8 mouse cellular contexts compared by ENCODE assay signal in the genomic region with DNA sequence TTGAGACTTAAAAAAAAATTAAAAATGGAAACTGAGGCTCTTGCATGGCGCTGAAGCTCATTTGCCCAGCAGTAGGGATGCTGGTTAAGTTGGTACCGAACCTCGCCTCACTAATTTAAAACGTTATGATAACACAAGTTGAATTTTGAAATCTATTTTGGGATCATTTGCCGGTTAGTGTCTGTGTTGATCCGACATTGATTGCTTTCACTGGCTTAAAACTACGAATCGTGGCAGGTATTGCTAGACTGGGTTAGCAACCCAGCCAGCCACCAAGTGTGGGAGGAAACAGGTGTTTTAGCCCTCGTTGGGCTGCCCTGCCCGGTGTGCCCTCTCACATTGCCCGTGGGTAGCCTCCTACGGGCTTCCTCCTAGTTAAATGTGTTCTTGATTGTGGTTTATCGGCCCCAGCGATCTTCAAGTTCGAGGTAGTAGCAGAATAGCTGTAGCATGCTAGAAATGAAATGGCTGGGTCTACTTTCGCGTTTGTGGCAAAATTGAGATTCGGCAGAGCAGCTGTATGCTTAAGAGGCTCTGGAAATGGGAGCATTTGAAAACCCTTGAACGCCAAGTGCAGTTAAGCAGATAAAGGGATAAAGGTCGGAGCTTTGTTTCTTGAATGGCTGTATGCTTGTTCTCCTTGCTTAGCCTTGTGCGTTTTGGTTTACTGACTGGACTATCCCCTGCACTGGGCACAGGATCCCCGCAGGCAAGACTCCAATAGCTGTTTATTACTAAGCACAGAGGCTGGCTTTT. TPM values are rescaled to one million over a fixed set of nuclear protein-coding genes. Genes with fewer than 3 reads are reported as not detected.
DNase-seq lines count a peak whose midpoint lies in the region; ATAC-seq lines count a peak whose summit lies in the region.

No protein-coding gene starts in this region.

- peak overlapping the region; percentile 73 for H3K4me2 ChIP-seq in heart, embryonic 15.5 days
- peak overlapping the region; percentile 82 for H3K4me2 ChIP-seq in midbrain, embryonic 12.5 days (replicated peaks)
- H3K4me2 ChIP-seq in stomach, embryonic 16.5 days (ENCODE audit: low read depth, low read length), result peak overlapping the region; percentile 71

- WGBS in heart, embryonic 15.5 days, result 9% methylated on average over 22 of the region's 22 CpGs
- 6% methylated on average over 22 of the region's 22 CpGs for WGBS in midbrain, embryonic 12.5 days
- WGBS in stomach, embryonic 16.5 days, result 8% methylated on average over 22 of the region's 22 CpGs

- H3K9me3 ChIP-seq in heart, embryonic 15.5 days (replicated peaks), result no peaks in the 10 kb centered on the region
- no peaks in the 10 kb centered on the region for H3K9me3 ChIP-seq in midbrain, embryonic 12.5 days
- H3K9me3 ChIP-seq in stomach, embryonic 16.5 days (replicated peaks; ENCODE audit: control insufficient read depth, low read length), result no peaks in the 10 kb centered on the region

- peak overlapping the region; percentile 34; the same call in 1 of the 2 replicates for H3K27ac ChIP-seq in brown adipose tissue, adult 24 weeks (replicated peaks; ENCODE audit: low read depth, low read length)
- H3K27ac ChIP-seq in heart, embryonic 15.5 days, result peak overlapping the region; percentile 85
- peak overlapping the region; percentile 94 for H3K27ac ChIP-seq in midbrain, embryonic 12.5 days (replicated peaks)
- peak overlapping the region; percentile 86 for H3K27ac ChIP-seq in stomach, embryonic 16.5 days (ENCODE audit: low read length)

- H3K9ac ChIP-seq in heart, embryonic 15.5 days, result peak overlapping the region; percentile 86
- peak overlapping the region; percentile 92 for H3K9ac ChIP-seq in midbrain, embryonic 12.5 days (replicated peaks)
- H3K9ac ChIP-seq in stomach, embryonic 16.5 days (ENCODE audit: low read length), result peak overlapping the region; percentile 97

- intact Hi-C loops in left cerebral cortex, postnatal 14 days (cut with DNase I), result loop anchor here (5.0 to 10.0 kb wide), 3 partner anchors 43 to 180 kb away; partner anchors contain the start of genes Myl12a and Myom1

- peaks cover 10% of the 10 kb centered on the region; the same call in 1 of the 2 replicates for H3K4me1 ChIP-seq in brown adipose tissue, adult 24 weeks (ENCODE audit: control insufficient read depth, insufficient read depth, insufficient read length, low read length)
- peaks cover 25% of the 10 kb centered on the region for H3K4me1 ChIP-seq in heart, embryonic 15.5 days (replicated peaks)
- peaks cover 22% of the 10 kb centered on the region for H3K4me1 ChIP-seq in midbrain, embryonic 12.5 days
- H3K4me1 ChIP-seq in stomach, embryonic 16.5 days (ENCODE audit: control insufficient read depth, insufficient read depth, low read length), result peaks cover 22% of the 10 kb centered on the region

- DNase-seq in left cerebral cortex, postnatal 14 days (ENCODE audit: low spot score in 2 of 2), result peak; percentile 17 to 28
- DNase-seq in left cerebral cortex, adult 18-20 months (ENCODE audit: low spot score in 2 of 2), result no peak
- DNase-seq in kidney, postnatal 4 days, result peak; percentile 35 to 61
- no peak for DNase-seq in layer of hippocampus, adult 9-11 months

- peak overlapping the region; percentile 79 for H3K4me3 ChIP-seq in brown adipose tissue, adult 24 weeks (ENCODE audit: insufficient read depth, low read depth, low read length)
- H3K4me3 ChIP-seq in heart, embryonic 15.5 days, result peak overlapping the region; percentile 83
- H3K4me3 ChIP-seq in midbrain, embryonic 12.5 days, result peak overlapping the region; percentile 90
- peak overlapping the region; percentile 77 for H3K4me3 ChIP-seq in stomach, embryonic 16.5 days (replicated peaks; ENCODE audit: low read length)

- H3K36me3 ChIP-seq in heart, embryonic 15.5 days, result no peaks in the 10 kb centered on the region
- H3K36me3 ChIP-seq in midbrain, embryonic 12.5 days, result no peaks in the 10 kb centered on the region
- H3K36me3 ChIP-seq in stomach, embryonic 16.5 days (ENCODE audit: control insufficient read depth, insufficient read depth, low read length), result no peaks in the 10 kb centered on the region

- ATAC-seq in heart, embryonic 15.5 days (replicated peaks; ENCODE audit: insufficient number of reproducible peaks, insufficient read depth, low FRiP score, low read depth), result no peak
- ATAC-seq in midbrain, embryonic 12.5 days (ENCODE audit: low FRiP score, low read depth), result no peak
- ATAC-seq in stomach, embryonic 16.5 days (ENCODE audit: insufficient read depth, low FRiP score), result no peak

- H3K27me3 ChIP-seq in heart, embryonic 15.5 days, result no peaks in the 10 kb centered on the region
- peaks cover 5% of the 10 kb centered on the region for H3K27me3 ChIP-seq in midbrain, embryonic 12.5 days
- no peaks in the 10 kb centered on the region for H3K27me3 ChIP-seq in stomach, embryonic 16.5 days (ENCODE audit: control insufficient read depth, insufficient read depth, low read length)

RNA-seq across cellular contexts. Expression of gene Lpin2, which starts 2.2 kb away (rescaled TPM):
- 10 to 100 TPM; 79.9 to 84.3 TPM for total RNA-seq in left cerebral cortex, postnatal 14 days (2021)
- total RNA-seq in left cerebral cortex, adult 18-20 months (2021), result 10 to 100 TPM; 77.7 to 89.3 TPM
- polyA plus RNA-seq in brown adipose tissue, adult 24 weeks (2012; ENCODE audit: insufficient read depth, insufficient read length, missing spikeins), result 3.3 and 6.3 TPM in 2 replicates
- 12.3 and 15.8 TPM in 2 replicates for polyA plus RNA-seq in heart, embryonic 15.5 days (2015; fragmentation: Nextera tagmentation; extraction: Ambion mirVana)
- 41.0 and 41.4 TPM in 2 replicates for polyA plus RNA-seq in midbrain, embryonic 12.5 days (2016; fragmentation: Nextera tagmentation; extraction: Ambion mirVana)
- polyA plus RNA-seq in stomach, embryonic 16.5 days (2015; fragmentation: Nextera tagmentation; extraction: Ambion mirVana), result 27.6 and 28.8 TPM in 2 replicates

Comparison
In these comparisons a context has a peak if more than half of its experiments do, and no peak if none do; other contexts are left out.
1. DNase-seq: peak in left cerebral cortex, postnatal 14 days (2 of 2) and kidney, postnatal 4 days (2 of 2); none in left cerebral cortex, adult 18-20 months (0 of 2) and layer of hippocampus, adult 9-11 months (single experiment).
2. H3K27ac ChIP-seq: peak in every context shown above with its lines; median percentile 94 in midbrain, embryonic 12.5 days; 86 in stomach, embryonic 16.5 days; 85 in heart, embryonic 15.5 days; 34 in brown adipose tissue, adult 24 weeks.
3. Peak in every context shown above with its lines, with median percentiles within 50 percentile points of each other: H3K4me3 ChIP-seq, H3K4me2 ChIP-seq and H3K9ac ChIP-seq.